Mouse (Mus musculus) ES-E14 (cell line): Measurements from ENCODE around the gene Cacna1d. TPM values are rescaled to one million over a fixed set of nuclear protein-coding genes. Genes with fewer than 3 reads are reported as not detected.

ENCODE experiments used
- DNase-seq: peaks from one replicate; pipeline ENCODE4 v3.0.0-alpha.2; 2013; ENCODE audit warnings: low read depth, low spot score
- H3K27ac ChIP-seq: 2 replicates; pipeline ENCODE4 v1.5.1; 2012; ENCODE audit warnings: low read depth, mild to moderate bottlenecking, low read length, moderate library complexity, mixed read lengths; ENCODE audit not compliant: poor library complexity, insufficient read depth, severe bottlenecking
- H3K36me3 ChIP-seq: 2 replicates; pipeline ENCODE4 v1.6.1; 2012; ENCODE audit warnings: mild to moderate bottlenecking, low read length, moderate library complexity, mixed read lengths; ENCODE audit not compliant: control insufficient read depth, poor library complexity, insufficient read depth, severe bottlenecking
- H3K4me1 ChIP-seq, 2 experiments: fragments of 150-350 bp in 1 of 2; sonication (generic) in 1 of 2; 2 replicates each; pipeline ENCODE4 v1.6.1; 2012; ENCODE audit warnings: low read length in 2 of 2, mild to moderate bottlenecking in 1 of 2, mixed read lengths in 1 of 2; ENCODE audit not compliant: control insufficient read depth in 2 of 2, insufficient read depth in 2 of 2, poor library complexity in 1 of 2
- H3K4me3 ChIP-seq, 2 experiments: fragments of 150-350 bp in 1 of 2; sonication (generic) in 1 of 2; 2 replicates each; pipeline ENCODE4 v1.5.1; 2012; ENCODE audit warnings: low read length in 2 of 2, low read depth in 1 of 2, mild to moderate bottlenecking in 1 of 2, mixed read lengths in 1 of 2; ENCODE audit not compliant: insufficient read depth in 1 of 2, poor library complexity in 1 of 2, severe bottlenecking in 1 of 2
- H3K9ac ChIP-seq: 2 replicates; pipeline ENCODE4 v1.6.1; 2012; ENCODE audit warnings: low read depth, mild to moderate bottlenecking, low read length, mixed read lengths; ENCODE audit not compliant: poor library complexity, insufficient read depth, severe bottlenecking
- H3K9me3 ChIP-seq: fragments of 150-350 bp; sonication (generic); 2 replicates; pipeline ENCODE4 v1.6.1; 2012; ENCODE audit warnings: low read depth, mild to moderate bottlenecking, low read length; ENCODE audit not compliant: control insufficient read depth, insufficient read depth
- CHD2 ChIP-seq: IDR thresholded peaks from 2 replicates; pipeline ENCODE4 v1.6.1; 2014; ENCODE audit warnings: mild to moderate bottlenecking, low read depth, low read length, inconsistent platforms
- HCFC1 ChIP-seq: IDR thresholded peaks from 2 replicates; pipeline ENCODE4 v1.6.1; 2012; ENCODE audit warnings: low read length, inconsistent platforms, borderline replicate concordance; ENCODE audit not compliant: insufficient read depth
- MAFK ChIP-seq: IDR thresholded peaks from 2 replicates; pipeline ENCODE4 v1.6.1; 2014; ENCODE audit warnings: mild to moderate bottlenecking, low read depth, low read length, inconsistent platforms; ENCODE audit not compliant: insufficient read depth
- ZC3H11A ChIP-seq: IDR thresholded peaks from 2 replicates; pipeline ENCODE4 v1.6.1; 2012; ENCODE audit warnings: low read depth, mild to moderate bottlenecking, inconsistent platforms, low read length, borderline replicate concordance
- ZNF384 ChIP-seq: IDR thresholded peaks from 2 replicates; pipeline ENCODE4 v1.6.1; 2012; ENCODE audit warnings: low read depth, low read length, inconsistent platforms
- in situ Hi-C, 2 experiments: fragments of 600-800 bp; cut with MboI; formaldehyde crosslinking; loops; one replicate each; pipeline ENCODE4 v1.15.1; 2025; ENCODE audit warnings: low sequenced_read_pairs in 2 of 2, inconsistent platforms in 1 of 2; ENCODE audit not compliant: unreplicated experiment in 2 of 2
- total RNA-seq: library from RNA; depleted of rRNA; stranded (reverse); fragments of 300-350 nt; gene quantifications from 2 replicates; pipeline ENCODE4 v1.2.3, GENCODE M21; 2012

The Cacna1d gene
- total RNA-seq, 1 experiment = 0.36 TPM

- Histone ChIP-seq H3K4me3 (no peak overlapping the region), H3K4me1 (peaks cover 0 to 6% of the 10 kb centered on the region in 2 experiments; a peak in 1 of 4 replicates), H3K9ac (no peak overlapping the region), H3K27ac (no peak overlapping the region), H3K36me3 (peaks cover 16% of the 10 kb centered on the region; the same call in 1 of the 2 replicates), H3K9me3 (no peaks in the 10 kb centered on the region)
- TF ChIP-seq HCFC1 = no peak
- no peak for TF ChIP-seq ZNF384
- TF ChIP-seq ZC3H11A = no peak
- no peak for TF ChIP-seq CHD2
- TF ChIP-seq MAFK = no peak
- DNase-seq = no peak
- in situ Hi-C loops = loop anchor here in 1 of 2 experiments (25.0 kb wide), 1 partner anchor 98 kb away; no protein-coding TSS in a partner anchor
Measured at GRCm38 (mm10) chr14:30510214-30510763, 19.0 kb upstream of the Cacna1d start.

- in situ Hi-C loops = loop anchor here in 1 of 2 experiments (25.0 kb wide), 1 partner anchor 93 kb away; no protein-coding TSS in a partner anchor
- H3K9ac ChIP-seq = no peak overlapping the region
- no peak overlapping the region for H3K4me3 ChIP-seq
- peaks cover 3 to 6% of the 10 kb centered on the region in 2 experiments; a peak in 3 of 4 replicates for H3K4me1 ChIP-seq
- no peak for DNase-seq
- H3K36me3 ChIP-seq = peaks cover 10% of the 10 kb centered on the region; the same call in 1 of the 2 replicates
- TF ChIP-seq CHD2 (no peak), ZC3H11A (no peak), ZNF384 (no peak), MAFK (no peak), HCFC1 (no peak)
- H3K27ac ChIP-seq = no peak overlapping the region
- no peaks in the 10 kb centered on the region for H3K9me3 ChIP-seq
Measured at GRCm38 (mm10) chr14:30504990-30505389, 13.7 kb upstream of the Cacna1d start.

GRCm38 (mm10) chr14:30498202-30498601, 6.9 kb upstream of the Cacna1d start:
- H3K9me3 ChIP-seq = no peaks in the 10 kb centered on the region
- H3K36me3 ChIP-seq = peaks cover 9% of the 10 kb centered on the region
- no peak overlapping the region for H3K27ac ChIP-seq
- no peaks in the 10 kb centered on the region for H3K4me1 ChIP-seq
- in situ Hi-C loops = loop anchor here in 1 of 2 experiments (25.0 kb wide), 1 partner anchor 361 kb away; no protein-coding TSS in a partner anchor
- H3K4me3 ChIP-seq = no peak overlapping the region
- H3K9ac ChIP-seq = no peak overlapping the region
- no peak for DNase-seq
- TF ChIP-seq MAFK (no peak), ZNF384 (no peak), ZC3H11A (no peak), HCFC1 (no peak), CHD2 (no peak)

GRCm38 (mm10) chr14:30494998-30495397, 3.7 kb upstream of the Cacna1d start:
- Histone ChIP-seq H3K9me3 (no peaks in the 10 kb centered on the region), H3K9ac (no peak overlapping the region), H3K4me3 (no peak overlapping the region), H3K27ac (no peak overlapping the region), H3K4me1 (no peaks in the 10 kb centered on the region), H3K36me3 (peaks cover 11% of the 10 kb centered on the region)
- DNase-seq = no peak
- TF ChIP-seq ZNF384 = no peak
- no peak for TF ChIP-seq CHD2
- TF ChIP-seq HCFC1 = no peak
- no peak for TF ChIP-seq MAFK
- TF ChIP-seq ZC3H11A = no peak
- in situ Hi-C loops = loop anchor here in 1 of 2 experiments (25.0 kb wide), 1 partner anchor 358 kb away; no protein-coding TSS in a partner anchor
